Mouse (Mus musculus) frontal cortex, postnatal 10 days (tissue): ENCODE results near the gene Ankrd44.
A peak's percentile ranks its signal among the peaks of the same experiment; 100 is the strongest.

ENCODE experiments used
- DNase-seq, 2 experiments: peaks; one replicate each; pipeline ENCODE4 v3.0.0; 2022; ENCODE audit warnings: low spot score in 2 of 2, mixed read lengths in 1 of 2

Ankrd44 gene

GRCm38 (mm10) chr1:54922707-54923106, 3.5 kb downstream of the Ankrd44 start:
- no peak for DNase-seq

- no peak for DNase-seq
Observed at GRCm38 (mm10) chr1:54922025-54922574, 4.1 kb downstream of the Ankrd44 start.

- no peak for DNase-seq
Observed at GRCm38 (mm10) chr1:54920132-54920531, 6.1 kb downstream of the Ankrd44 start.

- no peak for DNase-seq
Observed at GRCm38 (mm10) chr1:54916456-54916855, 9.7 kb downstream of the Ankrd44 start.

- DNase-seq: no peak
Observed at GRCm38 (mm10) chr1:54914387-54914786, 11.8 kb downstream of the Ankrd44 start.

- DNase-seq: no peak
Observed at GRCm38 (mm10) chr1:54913379-54913873, 12.8 kb downstream of the Ankrd44 start.

- DNase-seq: no peak
Observed at GRCm38 (mm10) chr1:54913063-54913335, 13.2 kb downstream of the Ankrd44 start.

- no peak for DNase-seq
Observed at GRCm38 (mm10) chr1:54912290-54913062, 13.7 kb downstream of the Ankrd44 start.

- no peak for DNase-seq
Observed at GRCm38 (mm10) chr1:54911256-54911610, 15.0 kb downstream of the Ankrd44 start.

- no peak for DNase-seq
Observed at GRCm38 (mm10) chr1:54910489-54911255, 15.5 kb downstream of the Ankrd44 start.

- no peak for DNase-seq
Observed at GRCm38 (mm10) chr1:54908786-54909185, 17.4 kb downstream of the Ankrd44 start.

- no peak for DNase-seq
Observed at GRCm38 (mm10) chr1:54907066-54907639, 19.0 kb downstream of the Ankrd44 start.

- no peak for DNase-seq
Observed at GRCm38 (mm10) chr1:54906322-54906721, 19.9 kb downstream of the Ankrd44 start.

GRCm38 (mm10) chr1:54905632-54906031, 20.6 kb downstream of the Ankrd44 start:
- no peak for DNase-seq

GRCm38 (mm10) chr1:54904165-54904564, 22.0 kb downstream of the Ankrd44 start:
- DNase-seq: no peak

- no peak for DNase-seq
Observed at GRCm38 (mm10) chr1:54902689-54903246, 23.4 kb downstream of the Ankrd44 start.

GRCm38 (mm10) chr1:54901084-54901483, 25.1 kb downstream of the Ankrd44 start:
- DNase-seq: no peak

GRCm38 (mm10) chr1:54899247-54899646, 26.9 kb downstream of the Ankrd44 start:
- DNase-seq: no peak

- no peak for DNase-seq
Observed at GRCm38 (mm10) chr1:54898656-54899084, 27.5 kb downstream of the Ankrd44 start.

GRCm38 (mm10) chr1:54897726-54898125, 28.5 kb downstream of the Ankrd44 start:
- DNase-seq: no peak

- DNase-seq: peak in 1 of 2 experiments; percentile 37
Observed at GRCm38 (mm10) chr1:54896109-54897085, 29.8 kb downstream of the Ankrd44 start.
